Mouse (Mus musculus) liver, postnatal 0 days (tissue): ENCODE data around the gene St6gal1.

ENCODE experiments used
- CTCF ChIP-seq: sonication (generic); IDR thresholded peaks from 2 replicates; pipeline ENCODE4 v1.5.1; 2016; ENCODE audit warnings: antibody characterized with exemption, low read depth
- EP300 ChIP-seq: IDR thresholded peaks from 2 replicates; pipeline ENCODE4 v1.6.1; 2016; ENCODE audit warnings: antibody characterized with exemption, low read depth, mild to moderate bottlenecking

- TF ChIP-seq CTCF (no peak), EP300 (no peak)
Observed at GRCm38 (mm10) chr16:23372340-23372739, 147.8 kb downstream of the St6gal1 start.
